Mouse (Mus musculus) cerebellum, adult 2 months (tissue): ENCODE data around the gene Rrp7a. TPM values are rescaled to one million over a fixed set of nuclear protein-coding genes. Genes with fewer than 3 reads are reported as not detected.

Experiments used
- DNase-seq, 2 experiments: peaks; one replicate each; pipeline ENCODE4 v3.0.0; 2021
- H3K27ac ChIP-seq: fragments of 200-500 bp; 2 replicates; pipeline ENCODE4 v1.5.1; 2012; ENCODE audit warnings: low read length, control low read depth, inconsistent platforms; ENCODE audit not compliant: insufficient read depth
- H3K27me3 ChIP-seq: fragments of 200-500 bp; 2 replicates; pipeline ENCODE4 v1.6.1; 2012; ENCODE audit warnings: inconsistent platforms, mild to moderate bottlenecking, low read length, moderate library complexity; ENCODE audit not compliant: control insufficient read depth, insufficient read depth
- H3K4me1 ChIP-seq: fragments of 200-500 bp; 2 replicates; pipeline ENCODE4 v1.6.1; 2011; ENCODE audit warnings: low read length; ENCODE audit not compliant: control insufficient read depth, insufficient read depth
- H3K4me3 ChIP-seq: fragments of 200-500 bp; replicated peaks from 2 replicates; pipeline ENCODE3; 2011; ENCODE audit warnings: mild to moderate bottlenecking, low read depth, low read length, control low read depth; ENCODE audit not compliant: insufficient read depth
- CTCF ChIP-seq: fragments of 200-500 bp; IDR thresholded peaks from 2 replicates; pipeline ENCODE4 v1.5.1; 2011; ENCODE audit warnings: low read depth, mild to moderate bottlenecking, control low read depth, low read length, moderate library complexity, borderline replicate concordance; ENCODE audit not compliant: insufficient read depth
- POLR2A ChIP-seq: fragments of 200-500 bp; IDR thresholded peaks from 2 replicates; pipeline ENCODE4 v1.6.1; 2011; ENCODE audit warnings: low read length, control low read depth, borderline replicate concordance; ENCODE audit not compliant: insufficient read depth
- WGBS: fragments of 180-500 bp; shearing (Covaris S2); methylation state at CpG from one replicate; pipeline ENCODE4 v1.1.7; 2018; 5-methylcytosine and 5-hydroxymethylcytosine counted together
- polyA plus RNA-seq: library from polyadenylated mRNA; depleted of rRNA; stranded (reverse); fragments of >200 nt; gene quantifications from 2 replicates; pipeline ENCODE4 v1.2.3, GENCODE M21; 2012; rRNA removed

The Rrp7a gene
- polyA plus RNA-seq, 1 experiment, result 114 TPM

- Histone ChIP-seq H3K27me3 (no peaks in the 10 kb centered on the region), H3K4me1 (no peaks in the 10 kb centered on the region), H3K4me3 (no peak overlapping the region), H3K27ac (no peak overlapping the region)
- peak; percentile 39 to 42 for DNase-seq
- 5% methylated on average over 4 of the region's 4 CpGs for WGBS
- TF ChIP-seq POLR2A (no peak), CTCF (no peak)
Measured at GRCm38 (mm10) chr15:83065543-83065942, 57.1 kb downstream of the Rrp7a start.

Other genes with a start within 250 kb of the Rrp7a start
- 25.0 and 25.8 TPM in 2 replicates for gene Tcf20, start 134.9 kb downstream of the Rrp7a start, polyA plus RNA-seq
- 0.67 and 0.80 TPM in 2 replicates for gene Nfam1, start 89.5 kb downstream of the Rrp7a start, polyA plus RNA-seq
- gene Serhl, start 33.3 kb downstream of the Rrp7a start, polyA plus RNA-seq, result 16.5 and 19.2 TPM in 2 replicates
- gene Poldip3, start 26.6 kb upstream of the Rrp7a start, polyA plus RNA-seq, result 73.3 and 74.1 TPM in 2 replicates
- gene Cyb5r3, start 49.8 kb upstream of the Rrp7a start, polyA plus RNA-seq, result 63.5 and 68.6 TPM in 2 replicates
- 3.7 and 5.0 TPM in 2 replicates for gene A4galt, start 129.0 kb upstream of the Rrp7a start, polyA plus RNA-seq
- gene Arfgap3, start 227.4 kb upstream of the Rrp7a start, polyA plus RNA-seq, result 19.9 and 21.5 TPM in 2 replicates